Mouse (Mus musculus) hindbrain, postnatal 0 days (tissue): ENCODE data around the gene Spsb1. TPM values are rescaled to one million over a fixed set of nuclear protein-coding genes. Genes with fewer than 3 reads are reported as not detected.

ENCODE experiments used
- ATAC-seq: fragments of 200-750 bp; cut with Nextera tagmentation; 2 replicates; pipeline ENCODE4 v1.8.0; 2017; ENCODE audit warnings: mild to moderate bottlenecking, moderate TSS enrichment, moderate library complexity
- DNase-seq: peaks from one replicate; pipeline ENCODE4 v3.0.0-alpha.2; 2015; ENCODE audit warnings: low spot score
- H3K27ac ChIP-seq: fragments of 300-500 bp; sonication (generic); 2 replicates; pipeline ENCODE4 v1.5.1; 2014; ENCODE audit warnings: mild to moderate bottlenecking
- H3K27me3 ChIP-seq: fragments of 300-500 bp; sonication (generic); 2 replicates; pipeline ENCODE4 v1.6.1; 2014; ENCODE audit warnings: low read length, mixed read lengths; ENCODE audit not compliant: insufficient read depth
- H3K36me3 ChIP-seq: fragments of 300-500 bp; sonication (generic); 2 replicates; pipeline ENCODE4 v1.6.1; 2014; ENCODE audit warnings: low read length, mixed read lengths; ENCODE audit not compliant: insufficient read depth
- H3K4me1 ChIP-seq: fragments of 300-500 bp; sonication (generic); 2 replicates; pipeline ENCODE4 v1.6.1; 2014; ENCODE audit warnings: antibody characterized with exemption, low read length, mixed read lengths; ENCODE audit not compliant: insufficient read depth
- H3K4me2 ChIP-seq: fragments of 300-500 bp; sonication (generic); 2 replicates; pipeline ENCODE4 v1.6.1; 2014; ENCODE audit warnings: low read depth, mild to moderate bottlenecking, low read length, moderate library complexity, mixed read lengths
- H3K4me3 ChIP-seq: fragments of 300-500 bp; sonication (generic); 2 replicates; pipeline ENCODE4 v1.5.1; 2014; ENCODE audit warnings: low read length
- H3K9ac ChIP-seq: fragments of 300-500 bp; sonication (generic); replicated peaks from 2 replicates; pipeline ENCODE4 v1.6.1; 2014; ENCODE audit warnings: mild to moderate bottlenecking, low read length, moderate library complexity, mixed read lengths
- H3K9me3 ChIP-seq: fragments of 300-500 bp; sonication (generic); 2 replicates; pipeline ENCODE4 v1.6.1; 2016; ENCODE audit warnings: low read length, mixed read lengths
- CTCF ChIP-seq: IDR thresholded peaks from 2 replicates; pipeline ENCODE4 v1.5.1; 2016; ENCODE audit warnings: antibody characterized with exemption, control low read depth, low read depth
- WGBS: fragments of 180-500 bp; shearing (Covaris S2); extraction: QIAGEN DNeasy Blood & Tissue Kit; methylation state at CpG from one replicate; pipeline ENCODE4 v1.1.7; 2014; 5-methylcytosine and 5-hydroxymethylcytosine counted together
- polyA plus RNA-seq: library from polyadenylated mRNA; unstranded; fragments of >200 nt; fragmentation: Nextera tagmentation; extraction: Ambion mirVana; gene quantifications from 2 replicates; pipeline ENCODE4 v1.2.1, GENCODE M21; 2015
- total RNA-seq: library from RNA; depleted of rRNA; stranded (reverse); fragments of >200 nt; gene quantifications from 2 replicates; pipeline ENCODE4 v1.2.3, GENCODE M21; 2014

Gene Spsb1
- total and polyA plus RNA-seq, 2 experiments from 2014 or later = 9.2 to 13.7 TPM

DNA sequence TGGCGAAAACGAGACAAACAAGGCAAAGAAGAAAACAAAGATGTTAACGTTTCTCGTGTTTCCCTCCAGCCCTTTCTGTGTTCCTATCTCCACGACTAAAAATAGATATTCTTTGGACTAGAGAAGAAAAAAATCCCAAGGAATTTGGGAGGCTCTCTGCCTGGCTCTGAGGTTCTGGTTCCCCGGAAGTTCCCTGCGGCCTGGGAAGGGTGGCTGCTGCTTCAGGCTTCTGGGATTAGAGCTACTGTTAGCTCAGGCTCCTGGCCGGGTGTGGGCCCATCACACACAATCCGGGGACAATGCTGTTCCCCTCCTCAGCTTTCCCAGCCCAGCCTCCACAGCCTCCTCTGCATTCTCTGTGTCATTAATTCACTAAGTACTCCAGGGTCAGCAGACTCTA, 86.8 kb downstream of the Spsb1 start:
- Histone ChIP-seq H3K4me2 (no peak overlapping the region), H3K4me3 (no peak overlapping the region), H3K9me3 (no peaks in the 10 kb centered on the region), H3K27ac (no peak overlapping the region), H3K4me1 (no peaks in the 10 kb centered on the region), H3K9ac (no peak overlapping the region), H3K36me3 (no peaks in the 10 kb centered on the region), H3K27me3 (no peaks in the 10 kb centered on the region)
- DNase-seq = no peak
- no peak for ATAC-seq
- no peak for TF ChIP-seq CTCF
- WGBS = 66% methylated on average over 9 of the region's 9 CpGs

DNA sequence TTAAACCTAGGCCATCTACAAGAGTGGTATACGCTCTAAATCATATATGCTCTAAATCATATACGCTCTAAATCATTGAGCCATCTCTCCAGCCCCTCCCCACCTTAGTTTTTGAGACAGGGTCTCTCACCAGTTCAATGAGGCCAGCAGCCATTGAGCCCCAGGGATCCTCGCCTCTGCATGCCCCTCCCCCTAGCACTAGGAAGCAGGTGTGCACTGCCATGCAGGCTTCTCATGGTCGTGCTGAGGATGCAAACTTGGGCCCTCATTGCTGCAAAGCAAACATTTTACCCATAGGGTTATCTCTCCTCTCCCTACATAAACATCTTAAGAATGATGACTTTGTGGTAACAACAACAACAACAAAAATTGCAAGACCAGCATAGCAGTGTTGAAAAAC, 87.5 kb downstream of the Spsb1 start:
- no peak for DNase-seq
- Histone ChIP-seq H3K9ac (no peak overlapping the region), H3K4me3 (no peak overlapping the region), H3K4me1 (no peaks in the 10 kb centered on the region), H3K4me2 (no peak overlapping the region), H3K27ac (no peak overlapping the region), H3K27me3 (no peaks in the 10 kb centered on the region), H3K36me3 (no peaks in the 10 kb centered on the region), H3K9me3 (no peaks in the 10 kb centered on the region)
- no peak for ATAC-seq
- WGBS = 65% methylated on average over 4 of the region's 4 CpGs
- no peak for TF ChIP-seq CTCF

DNA sequence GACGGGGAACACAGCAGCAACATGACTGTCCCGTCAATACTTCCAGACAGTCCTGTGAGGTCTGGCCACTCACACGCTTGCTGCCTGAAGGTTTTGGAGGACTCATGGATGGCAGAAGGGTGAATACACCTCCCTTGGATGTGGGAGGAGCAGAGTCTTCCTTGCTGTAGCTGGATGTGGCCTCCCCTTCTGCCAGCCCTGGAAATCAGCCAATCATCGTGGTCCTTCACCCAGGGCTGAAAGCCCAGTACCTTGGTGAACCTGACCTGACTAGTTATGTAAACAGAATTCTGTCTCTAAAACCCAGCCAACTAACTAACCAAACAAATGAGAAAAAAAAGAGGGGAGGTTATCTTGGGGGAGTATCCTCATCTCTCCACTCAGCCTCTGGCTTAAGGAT, 90.4 kb downstream of the Spsb1 start:
- no peak overlapping the region for H3K4me3 ChIP-seq
- H3K27ac ChIP-seq = no peak overlapping the region
- no peak overlapping the region for H3K9ac ChIP-seq
- no peaks in the 10 kb centered on the region for H3K36me3 ChIP-seq
- no peak overlapping the region for H3K4me2 ChIP-seq
- no peaks in the 10 kb centered on the region for H3K9me3 ChIP-seq
- H3K27me3 ChIP-seq = no peaks in the 10 kb centered on the region
- DNase-seq = no peak
- TF ChIP-seq CTCF = no peak
- no peaks in the 10 kb centered on the region for H3K4me1 ChIP-seq
- WGBS = 69% methylated on average over 4 of the region's 4 CpGs
- ATAC-seq = no peak

DNA sequence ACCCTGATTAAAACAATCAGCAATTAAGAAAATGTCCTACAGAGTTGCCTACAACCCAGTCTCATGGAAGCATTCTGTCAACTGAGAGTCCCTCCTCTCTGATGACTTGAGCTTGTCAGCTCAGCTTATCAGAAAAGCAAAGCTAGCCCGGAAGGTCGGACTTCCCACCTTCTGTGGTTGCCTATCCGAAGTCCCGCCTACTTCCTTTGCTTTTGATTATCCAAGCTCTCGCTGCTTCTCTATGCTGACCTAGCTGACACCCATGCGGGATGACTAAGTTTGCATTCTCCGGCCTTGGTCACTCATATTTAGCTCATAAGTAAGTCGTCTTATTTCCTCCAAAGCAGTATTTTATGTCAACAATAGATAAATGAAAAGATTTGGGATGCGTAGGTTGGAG, 91.3 kb downstream of the Spsb1 start:
- Histone ChIP-seq H3K9me3 (no peaks in the 10 kb centered on the region), H3K4me3 (no peak overlapping the region), H3K4me1 (no peaks in the 10 kb centered on the region), H3K4me2 (no peak overlapping the region), H3K36me3 (no peaks in the 10 kb centered on the region), H3K27me3 (no peaks in the 10 kb centered on the region), H3K9ac (no peak overlapping the region), H3K27ac (no peak overlapping the region)
- DNase-seq (no peak), ATAC-seq (no peak)
- no peak for TF ChIP-seq CTCF
- 88% methylated on average over 9 of the region's 9 CpGs for WGBS

DNA sequence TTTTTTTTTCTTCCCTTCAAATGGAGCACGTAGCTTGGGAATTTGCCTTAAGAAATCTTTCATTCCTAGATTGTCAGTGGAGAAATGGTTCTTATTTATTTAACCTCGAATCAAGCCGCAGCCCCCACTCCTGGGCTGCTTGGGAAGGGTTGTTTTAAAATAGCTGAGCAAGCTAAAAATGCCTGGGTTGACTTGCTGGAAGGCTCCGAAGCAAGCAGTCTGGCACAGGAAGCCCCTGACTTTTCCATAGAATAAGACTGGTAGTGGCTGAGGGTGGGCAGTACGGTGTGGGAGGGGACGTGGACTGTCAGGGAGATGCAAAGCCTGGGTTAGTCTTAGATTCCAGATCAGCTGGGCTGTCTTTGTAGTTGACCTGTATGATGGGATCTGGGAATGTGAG, 94.5 kb downstream of the Spsb1 start:
- no peak overlapping the region for H3K4me3 ChIP-seq
- no peaks in the 10 kb centered on the region for H3K4me1 ChIP-seq
- no peak overlapping the region for H3K4me2 ChIP-seq
- WGBS = 70% methylated on average over 6 of the region's 6 CpGs
- no peak for TF ChIP-seq CTCF
- H3K27ac ChIP-seq = no peak overlapping the region
- H3K9ac ChIP-seq = no peak overlapping the region
- no peaks in the 10 kb centered on the region for H3K9me3 ChIP-seq
- no peak for ATAC-seq
- no peaks in the 10 kb centered on the region for H3K36me3 ChIP-seq
- no peaks in the 10 kb centered on the region for H3K27me3 ChIP-seq
- no peak for DNase-seq

DNA sequence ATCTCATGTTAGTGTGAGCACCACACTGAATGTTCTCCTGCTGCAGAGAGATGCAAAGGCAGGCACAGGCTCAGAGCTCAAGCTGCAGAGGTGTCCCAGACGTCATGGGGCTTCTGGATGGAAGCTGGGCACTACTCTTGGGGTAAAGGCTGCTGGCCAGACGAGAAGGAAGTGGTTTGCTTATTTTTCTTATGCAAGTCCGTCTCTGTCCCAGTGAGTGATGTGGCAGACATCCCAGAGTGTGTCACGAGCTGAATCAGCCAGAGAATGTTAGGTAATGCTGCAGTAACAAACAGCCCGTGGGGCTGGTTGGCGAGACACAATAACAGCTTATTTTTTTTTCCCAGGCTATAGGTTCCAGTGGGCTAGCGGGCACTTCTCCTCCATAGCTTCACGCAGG, 96.3 kb downstream of the Spsb1 start:
- Histone ChIP-seq H3K4me2 (no peak overlapping the region), H3K36me3 (no peaks in the 10 kb centered on the region), H3K9me3 (no peaks in the 10 kb centered on the region), H3K4me1 (no peaks in the 10 kb centered on the region), H3K4me3 (no peak overlapping the region), H3K9ac (no peak overlapping the region), H3K27ac (no peak overlapping the region), H3K27me3 (no peaks in the 10 kb centered on the region)
- DNase-seq (no peak), ATAC-seq (no peak)
- WGBS = 60% methylated on average over 8 of the region's 8 CpGs
- no peak for TF ChIP-seq CTCF

DNA sequence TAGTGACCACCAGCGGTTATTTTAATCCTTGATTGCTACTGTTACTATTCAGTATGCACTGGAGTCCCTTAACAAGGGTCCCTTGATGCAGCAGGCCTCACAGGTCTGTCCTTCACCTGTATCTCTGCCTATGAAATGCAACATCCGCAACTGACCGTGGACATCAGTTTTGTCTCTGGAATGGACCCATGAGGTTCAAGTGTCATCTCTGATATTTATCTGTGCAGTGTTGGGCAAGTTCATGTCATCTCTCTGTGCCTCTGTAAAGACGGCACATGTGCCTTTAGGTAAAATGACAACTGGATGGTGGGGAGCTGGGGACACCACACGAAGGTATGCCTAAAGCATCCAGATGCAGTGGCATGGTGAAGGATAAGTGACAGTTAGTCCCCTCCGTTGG, 96.7 kb downstream of the Spsb1 start:
- DNase-seq = no peak
- Histone ChIP-seq H3K9me3 (no peaks in the 10 kb centered on the region), H3K4me3 (no peak overlapping the region), H3K4me1 (no peaks in the 10 kb centered on the region), H3K4me2 (no peak overlapping the region), H3K36me3 (no peaks in the 10 kb centered on the region), H3K27ac (no peak overlapping the region), H3K27me3 (no peaks in the 10 kb centered on the region), H3K9ac (no peak overlapping the region)
- no peak for ATAC-seq
- no peak for TF ChIP-seq CTCF
- WGBS = 81% methylated on average over 6 of the region's 6 CpGs

DNA sequence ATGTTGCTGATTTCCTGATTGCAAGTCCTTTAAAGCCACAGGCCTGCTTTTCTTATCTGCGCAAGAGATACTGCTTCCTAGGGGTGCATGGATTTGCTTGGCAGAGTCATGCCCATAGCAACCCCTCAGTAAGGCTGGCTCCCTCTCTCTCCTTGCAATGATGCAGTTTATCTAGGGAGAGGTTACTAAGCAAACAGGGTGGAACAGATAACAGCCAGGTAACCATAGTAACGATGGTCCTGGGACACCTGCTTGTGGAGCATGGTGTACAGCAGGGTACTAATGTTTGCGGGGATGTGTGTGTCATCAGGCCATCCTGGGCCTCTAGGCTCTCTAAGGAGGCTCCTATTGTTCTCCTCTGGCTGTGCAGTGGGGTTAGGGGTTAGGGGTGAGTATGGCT, 97.2 kb downstream of the Spsb1 start:
- no peak overlapping the region for H3K9ac ChIP-seq
- TF ChIP-seq CTCF = no peak
- no peaks in the 10 kb centered on the region for H3K4me1 ChIP-seq
- no peak overlapping the region for H3K4me3 ChIP-seq
- H3K27ac ChIP-seq = no peak overlapping the region; the same call in 1 of the 2 replicates
- no peaks in the 10 kb centered on the region for H3K36me3 ChIP-seq
- no peak for DNase-seq
- no peak overlapping the region for H3K4me2 ChIP-seq
- H3K9me3 ChIP-seq = no peaks in the 10 kb centered on the region
- no peaks in the 10 kb centered on the region for H3K27me3 ChIP-seq
- ATAC-seq = no peak
- 65% methylated on average over 3 of the region's 3 CpGs for WGBS
